Mouse (Mus musculus) kidney, adult 2 months (tissue): ENCODE data around the gene Prkci. TPM values are rescaled to one million over a fixed set of nuclear protein-coding genes. Genes with fewer than 3 reads are reported as not detected.
A peak's percentile ranks its signal among the peaks of the same experiment; 100 is the strongest.

Source experiments
- DNase-seq: peaks from one replicate; pipeline ENCODE4 v3.0.0; 2021
- H3K27ac ChIP-seq: fragments of 200-500 bp; 2 replicates; pipeline ENCODE4 v1.5.1; 2012; ENCODE audit warnings: low read depth, low read length, control low read depth, inconsistent platforms; ENCODE audit not compliant: insufficient read depth
- H3K27me3 ChIP-seq: fragments of 200-500 bp; replicated peaks from 2 replicates; pipeline ENCODE4 v1.6.1; 2012; ENCODE audit warnings: mild to moderate bottlenecking, moderate library complexity, low read length, inconsistent platforms; ENCODE audit not compliant: control insufficient read depth, insufficient read depth
- H3K36me3 ChIP-seq: fragments of 200-500 bp; 2 replicates; pipeline ENCODE4 v1.6.1; 2012; ENCODE audit warnings: mild to moderate bottlenecking, moderate library complexity, low read length, inconsistent platforms; ENCODE audit not compliant: control insufficient read depth, insufficient read depth
- H3K4me1 ChIP-seq: fragments of 200-500 bp; 2 replicates; pipeline ENCODE4 v1.6.1; 2011; ENCODE audit warnings: low read length; ENCODE audit not compliant: control insufficient read depth, insufficient read depth
- H3K4me3 ChIP-seq: fragments of 200-500 bp; 2 replicates; pipeline ENCODE4 v1.5.1; 2011; ENCODE audit warnings: mild to moderate bottlenecking, low read depth, low read length, control low read depth; ENCODE audit not compliant: insufficient read depth
- CTCF ChIP-seq: fragments of 200-500 bp; conservative IDR thresholded peaks from 2 replicates; pipeline ENCODE4 v1.5.1; 2011; ENCODE audit warnings: low read depth, mild to moderate bottlenecking, control low read depth, low read length, moderate library complexity, mixed read lengths; ENCODE audit not compliant: insufficient read depth, insufficient read length
- POLR2A ChIP-seq: fragments of 200-500 bp; IDR thresholded peaks from one replicate; pipeline ENCODE4 v1.6.1; 2011; ENCODE audit warnings: low read depth, low read length, control low read depth
- WGBS: fragments of 180-500 bp; shearing (Covaris S2); methylation state at CpG from one replicate; pipeline ENCODE4 v1.1.7; 2018; 5-methylcytosine and 5-hydroxymethylcytosine counted together
- polyA plus RNA-seq: library from polyadenylated mRNA; depleted of rRNA; stranded (reverse); fragments of >200 nt; gene quantifications from 2 replicates; pipeline ENCODE4 v1.2.3, GENCODE M21; 2012

The Prkci gene
- polyA plus RNA-seq, 1 experiment = 16.4 TPM

DNA sequence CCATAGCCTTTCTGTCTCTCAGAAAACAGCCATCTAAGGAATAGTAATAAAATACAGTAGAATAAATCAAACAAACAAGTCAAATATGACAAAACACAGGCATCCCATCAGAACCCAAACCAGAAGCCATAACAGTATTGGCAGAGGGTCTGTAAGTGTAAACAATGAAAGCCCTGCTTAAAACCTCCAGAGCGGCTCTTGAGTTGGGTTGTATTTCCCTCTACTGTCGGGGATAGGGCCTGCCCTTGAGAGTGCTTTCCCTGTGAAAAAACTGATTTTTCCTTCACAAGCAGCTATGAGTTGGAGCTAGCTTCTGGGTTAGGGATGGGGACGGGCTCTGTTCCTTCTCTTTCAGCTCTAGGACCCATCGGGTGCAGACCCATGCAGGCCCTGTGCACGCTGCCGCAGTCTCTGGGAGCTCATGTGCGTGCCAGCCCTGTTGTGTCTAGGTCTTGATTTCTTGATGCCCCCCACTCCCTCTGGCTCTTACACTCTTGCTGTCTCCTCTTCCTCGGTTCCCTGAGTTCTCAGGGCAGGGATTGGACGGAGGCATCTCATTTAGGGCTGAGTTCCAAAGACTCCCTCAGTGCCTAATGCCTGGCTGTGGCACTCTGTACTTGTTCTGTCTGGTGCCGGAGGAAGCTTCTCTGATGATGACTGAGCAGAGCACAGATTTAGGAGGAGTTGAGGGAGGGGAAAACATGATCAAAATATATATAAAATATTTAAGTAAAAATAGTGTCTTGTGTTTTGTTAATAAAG, 20.3 kb downstream of the Prkci start:
- Histone ChIP-seq H3K27ac (no peak overlapping the region), H3K4me1 (peaks cover 8% of the 10 kb centered on the region), H3K27me3 (no peaks in the 10 kb centered on the region), H3K4me3 (no peak overlapping the region), H3K36me3 (no peaks in the 10 kb centered on the region)
- TF ChIP-seq CTCF = no peak
- no peak for TF ChIP-seq POLR2A
- WGBS = 79% methylated on average over 10 of the region's 10 CpGs
- DNase-seq = no peak

DNA sequence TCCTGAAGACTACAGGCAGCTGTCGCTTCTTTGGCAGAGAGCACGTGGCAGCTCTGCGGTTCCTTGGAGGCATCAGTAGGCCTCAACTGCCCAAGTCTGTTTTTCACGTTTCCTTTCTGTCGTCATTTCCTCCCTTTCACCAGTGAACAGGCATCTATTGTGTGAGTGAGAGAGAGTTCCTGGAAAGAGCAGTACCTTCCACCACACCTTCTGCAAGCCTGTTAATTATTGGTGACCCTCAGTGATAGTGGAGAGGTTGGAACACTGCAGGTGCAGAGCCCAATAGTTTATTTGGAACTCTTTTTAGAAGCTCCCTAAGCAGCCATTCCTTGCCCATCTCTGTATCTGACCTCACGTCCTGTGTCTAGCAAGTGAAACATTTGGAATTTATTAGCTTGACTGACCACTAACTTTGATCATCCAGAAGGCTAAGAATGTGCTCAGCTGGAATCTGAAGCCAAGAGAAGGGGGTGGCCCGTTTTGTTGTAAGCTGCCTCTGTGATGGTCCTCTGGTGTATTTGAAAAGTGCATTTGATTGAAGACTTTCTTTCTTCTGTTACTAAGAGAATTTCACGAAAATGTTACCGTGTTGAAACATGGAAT, 21.1 kb downstream of the Prkci start:
- DNase-seq = peak; percentile 25
- H3K27ac ChIP-seq = no peak overlapping the region

DNA sequence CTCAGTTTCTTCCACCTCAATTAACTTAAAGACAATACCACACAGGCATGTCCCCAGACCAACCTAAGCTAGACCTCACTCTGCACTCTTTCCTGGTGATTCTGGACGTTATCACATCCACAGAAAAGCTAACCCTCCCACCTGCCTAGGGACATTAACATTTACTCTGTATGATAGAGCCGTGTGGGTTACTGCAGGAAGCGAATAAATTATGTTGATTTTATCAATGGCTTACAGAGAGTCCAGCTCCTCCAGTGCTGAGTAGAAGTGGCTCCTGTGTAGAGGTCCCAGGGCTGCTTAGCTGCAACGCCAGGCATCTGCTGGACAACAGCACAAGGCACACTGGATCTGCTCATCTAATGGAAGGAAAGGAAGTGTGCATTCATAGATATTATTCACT, 22.1 kb downstream of the Prkci start:
- WGBS = 63% methylated on average over 4 of the region's 4 CpGs
- H3K27ac ChIP-seq = no peak overlapping the region
- no peak for DNase-seq
- no peaks in the 10 kb centered on the region for H3K27me3 ChIP-seq
- no peak for TF ChIP-seq CTCF
- TF ChIP-seq POLR2A = no peak
- peaks cover 10% of the 10 kb centered on the region for H3K4me1 ChIP-seq
- H3K36me3 ChIP-seq = no peaks in the 10 kb centered on the region
- H3K4me3 ChIP-seq = no peak overlapping the region

More for the DNA sequence above, 21.1 kb downstream of the Prkci start:
- Histone ChIP-seq H3K36me3 (no peaks in the 10 kb centered on the region), H3K4me1 (peaks cover 10% of the 10 kb centered on the region), H3K4me3 (no peak overlapping the region), H3K27me3 (no peaks in the 10 kb centered on the region)
- TF ChIP-seq POLR2A (no peak), CTCF (no peak)
- 29% methylated on average over 9 of the region's 9 CpGs for WGBS

DNA sequence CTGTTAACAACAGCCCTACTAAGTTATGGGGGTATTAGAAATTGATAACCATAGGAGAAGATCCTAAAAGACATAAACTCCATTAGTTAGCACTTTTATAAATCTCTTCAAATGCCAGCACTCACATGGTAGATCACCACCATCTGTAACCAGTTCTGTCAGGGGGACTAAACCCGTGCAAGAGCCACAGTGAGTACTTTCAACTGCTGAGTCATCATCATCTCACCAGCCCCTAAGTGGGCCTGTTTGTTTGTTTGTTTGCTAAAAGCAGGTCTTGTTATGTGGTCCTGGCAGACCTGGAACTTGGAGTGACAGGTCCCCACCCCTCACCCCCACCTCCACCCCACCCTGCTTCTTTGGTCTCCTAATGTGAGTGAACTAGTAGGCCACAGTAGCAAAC, 23.7 kb downstream of the Prkci start:
- Histone ChIP-seq H3K4me3 (no peak overlapping the region), H3K27ac (no peak overlapping the region), H3K36me3 (no peaks in the 10 kb centered on the region), H3K4me1 (peaks cover 16% of the 10 kb centered on the region), H3K27me3 (no peaks in the 10 kb centered on the region)
- WGBS = 67% methylated on average over 1 of the region's 1 CpGs
- no peak for DNase-seq
- no peak for TF ChIP-seq CTCF
- TF ChIP-seq POLR2A = no peak

DNA sequence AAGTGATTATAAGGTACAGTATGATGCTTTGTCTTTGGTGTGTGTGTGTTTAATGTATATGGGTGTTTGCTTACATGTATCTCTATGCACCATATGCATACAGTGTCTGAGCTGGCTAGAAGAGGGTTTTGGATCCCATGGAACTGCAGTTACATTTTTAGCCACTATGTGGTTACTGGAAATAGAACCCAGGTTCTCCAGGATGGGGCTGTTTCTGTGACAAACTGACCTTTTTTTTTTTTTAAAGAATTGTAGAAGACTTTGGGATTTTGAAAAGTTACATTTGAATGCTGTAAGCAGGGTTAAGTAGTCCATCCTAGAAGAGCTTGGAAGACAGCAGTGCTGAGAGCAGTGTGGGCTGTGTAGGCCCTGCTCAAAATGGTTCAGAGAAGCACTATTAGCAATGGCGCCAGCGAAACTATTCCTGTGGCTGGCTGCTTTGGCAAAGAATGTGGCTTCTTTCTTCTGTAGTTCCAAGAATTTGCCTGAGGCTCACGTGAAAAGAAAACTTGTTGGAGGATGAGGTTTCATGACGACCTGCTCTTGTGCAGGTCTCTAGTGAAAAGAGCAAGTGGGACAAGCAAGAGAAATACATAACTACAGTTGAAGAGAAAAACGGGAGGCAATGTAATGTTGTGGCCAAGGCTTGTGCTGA, 24.4 kb downstream of the Prkci start:
- Histone ChIP-seq H3K4me3 (no peak overlapping the region), H3K27me3 (no peaks in the 10 kb centered on the region), H3K27ac (no peak overlapping the region), H3K4me1 (peaks cover 16% of the 10 kb centered on the region), H3K36me3 (no peaks in the 10 kb centered on the region)
- no peak for TF ChIP-seq CTCF
- no peak for TF ChIP-seq POLR2A
- 73% methylated on average over 5 of the region's 5 CpGs for WGBS
- no peak for DNase-seq

DNA sequence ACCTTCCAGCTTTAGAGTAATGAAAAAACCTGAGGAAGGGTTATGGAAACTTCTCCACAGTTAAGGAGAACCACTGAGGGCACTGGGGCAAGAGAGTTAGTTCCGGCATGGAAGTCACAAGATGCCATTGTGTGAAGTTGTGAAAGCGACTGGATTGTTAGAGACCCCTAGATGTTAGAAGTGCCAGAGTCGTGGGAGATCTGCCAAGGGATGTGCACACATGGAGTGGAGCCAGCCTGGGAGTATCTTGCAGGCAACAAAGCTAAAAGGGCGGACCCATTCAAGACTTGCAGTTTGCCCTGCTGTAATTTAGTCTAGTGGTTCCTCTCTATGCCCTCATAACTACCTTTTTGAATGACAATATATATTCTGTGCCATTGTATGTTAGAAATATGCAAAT, 25.1 kb downstream of the Prkci start:
- WGBS = 72% methylated on average over 4 of the region's 4 CpGs

More for the DNA sequence above, 25.1 kb downstream of the Prkci start:
- Histone ChIP-seq H3K27ac (no peak overlapping the region), H3K27me3 (no peaks in the 10 kb centered on the region), H3K4me3 (no peak overlapping the region), H3K4me1 (peaks cover 16% of the 10 kb centered on the region), H3K36me3 (no peaks in the 10 kb centered on the region)
- DNase-seq = no peak
- TF ChIP-seq POLR2A (no peak), CTCF (no peak)
